22 mouse cellular contexts compared by ENCODE assay signal in genomic region chr11:86059123-86059522, GRCm38 (mm10).
DNase-seq lines count a peak whose midpoint lies in the region; ATAC-seq and TF ChIP-seq lines count a peak whose summit lies in the region.
"Had no signal": no experiment of that assay in that cellular context is flagged by ENCODE, and none has a peak within 500 bp of the region (broad histone marks: within the 10 kb centered on the region; RNA-seq: fewer than 3 reads in every experiment).

No protein-coding gene starts in this region.

- TF ChIP-seq EP300 in heart, postnatal 0 days (IDR thresholded peaks at IDR 0.05; ENCODE audit: low read depth): no peak

- H3K27me3 ChIP-seq in heart, postnatal 0 days (ENCODE audit: control insufficient read depth, insufficient read depth, low read length): no peaks in the 10 kb centered on the region
- no peaks in the 10 kb centered on the region for H3K27me3 ChIP-seq in heart, embryonic 10.5 days (ENCODE audit: insufficient read depth, poor library complexity, severe bottlenecking)
- H3K27me3 ChIP-seq: neural tube, embryonic 12.5 days; stomach, embryonic 15.5 days had no signal

- TF ChIP-seq CTCF in heart, postnatal 0 days (IDR thresholded peaks at IDR 0.05; ENCODE audit: low read depth): no peak
- no peak for TF ChIP-seq CTCF in embryonic fibroblast, embryonic 13.5 days (IDR thresholded peaks at IDR 0.05; ENCODE audit: borderline replicate concordance, insufficient read depth, low read length)

- no peak for ATAC-seq in heart, postnatal 0 days (ENCODE audit: insufficient read depth, low read depth)
- no peak for ATAC-seq in erythroid progenitor cell, adult 5-6 weeks (replicated peaks; ENCODE audit: low FRiP score, poor library complexity, severe bottlenecking)
- ATAC-seq: CD4-positive, CD25-positive, alpha-beta regulatory T cell, adult 4 months; forebrain, embryonic 16.5 days had no signal

- H3K9ac ChIP-seq in heart, postnatal 0 days (replicated peaks; ENCODE audit: low read depth, low read length): no peak overlapping the region
- H3K9ac ChIP-seq: neural tube, embryonic 12.5 days; stomach, embryonic 15.5 days had no signal

- H3K9me3 ChIP-seq in heart, postnatal 0 days (replicated peaks; ENCODE audit: control insufficient read depth, low read length): no peaks in the 10 kb centered on the region
- no peaks in the 10 kb centered on the region for H3K9me3 ChIP-seq in heart, embryonic 10.5 days
- H3K9me3 ChIP-seq: embryonic facial prominence, embryonic 10.5 days; G1E; neural tube, embryonic 12.5 days; stomach, embryonic 15.5 days had no signal

- 18% methylated on average over 4 of the region's 4 CpGs for WGBS in heart, postnatal 0 days
- WGBS in heart, embryonic 10.5 days: 48% methylated on average over 4 of the region's 4 CpGs

- H3K36me3 ChIP-seq in heart, postnatal 0 days (replicated peaks; ENCODE audit: control insufficient read depth, insufficient read depth, low read length): no peaks in the 10 kb centered on the region
- H3K36me3 ChIP-seq in heart, embryonic 10.5 days: peaks cover 7% of the 10 kb centered on the region; the same call in 1 of the 2 replicates
- H3K36me3 ChIP-seq: neural tube, embryonic 12.5 days; stomach, embryonic 15.5 days had no signal

- no peak overlapping the region for H3K27ac ChIP-seq in heart, postnatal 0 days (ENCODE audit: low read depth)
- H3K27ac ChIP-seq in heart, embryonic 10.5 days: no peak overlapping the region
- peak overlapping the region; percentile 89 for H3K27ac ChIP-seq in embryonic fibroblast, embryonic 13.5 days (ENCODE audit: insufficient read depth, low read length)
- H3K27ac ChIP-seq: embryonic facial prominence, embryonic 10.5 days; macrophage; neural tube, embryonic 12.5 days; stomach, embryonic 15.5 days had no signal

- peak; percentile 26 for DNase-seq in heart, postnatal 0 days (ENCODE audit: low spot score)
- DNase-seq in heart, embryonic 10.5 days (ENCODE audit: low spot score): no peak
- peak; percentile 74 for DNase-seq in 3T3-L1 (ENCODE audit: low read depth, low spot score)
- DNase-seq in NIH3T3 (ENCODE audit: low read depth): peak; percentile 76
- no peak for DNase-seq in layer of hippocampus, adult 9-11 months
- DNase-seq: cerebellum, adult 11 months; layer of hippocampus, postnatal 36 days; left cerebral cortex, postnatal 4 days; lung, adult 2 months; right cerebral cortex, postnatal 14 days; thymus, adult 2 months had no signal

- no peaks in the 10 kb centered on the region for H3K4me1 ChIP-seq in heart, postnatal 0 days (ENCODE audit: control insufficient read depth, insufficient read depth)
- H3K4me1 ChIP-seq in heart, embryonic 10.5 days: 0 out of 2 replicates have a peak, but pooled peaks cover 3% of the 10 kb centered on the region
- H3K4me1 ChIP-seq in embryonic fibroblast, embryonic 13.5 days (ENCODE audit: control insufficient read depth, insufficient read depth, low read length): 0 out of 2 replicates have a peak, but pooled peaks cover 5% of the 10 kb centered on the region
- H3K4me1 ChIP-seq: embryonic facial prominence, embryonic 10.5 days; neural tube, embryonic 12.5 days; stomach, embryonic 15.5 days had no signal

- no peak for TF ChIP-seq POLR2A in embryonic fibroblast, embryonic 13.5 days (IDR thresholded peaks at IDR 0.05; ENCODE audit: low read depth, low read length)

- H3K4me3 ChIP-seq in heart, postnatal 0 days (ENCODE audit: low read depth, low read length): no peak overlapping the region
- no peak overlapping the region for H3K4me3 ChIP-seq in heart, embryonic 10.5 days
- no peak overlapping the region for H3K4me3 ChIP-seq in embryonic fibroblast, embryonic 13.5 days (ENCODE audit: insufficient read depth, low read length)
- H3K4me3 ChIP-seq: embryonic facial prominence, embryonic 10.5 days; erythroblast, embryonic 14.5 days; neural tube, embryonic 12.5 days; stomach, embryonic 15.5 days had no signal

- H3K4me2 ChIP-seq in heart, postnatal 0 days (ENCODE audit: low read depth, low read length): no peak overlapping the region
- H3K4me2 ChIP-seq: midbrain, embryonic 11.5 days; neural tube, embryonic 12.5 days; stomach, embryonic 15.5 days had no signal

Comparison
In these comparisons a context has a peak if more than half of its experiments do, and no peak if none do; other contexts are left out.
1. DNase-seq: peak in heart, postnatal 0 days (single experiment), 3T3-L1 (single experiment) and NIH3T3 (single experiment); none in heart, embryonic 10.5 days (single experiment) and layer of hippocampus, adult 9-11 months (single experiment).